ENCODE assay signal across 29 mouse cellular contexts in the genomic region with DNA sequence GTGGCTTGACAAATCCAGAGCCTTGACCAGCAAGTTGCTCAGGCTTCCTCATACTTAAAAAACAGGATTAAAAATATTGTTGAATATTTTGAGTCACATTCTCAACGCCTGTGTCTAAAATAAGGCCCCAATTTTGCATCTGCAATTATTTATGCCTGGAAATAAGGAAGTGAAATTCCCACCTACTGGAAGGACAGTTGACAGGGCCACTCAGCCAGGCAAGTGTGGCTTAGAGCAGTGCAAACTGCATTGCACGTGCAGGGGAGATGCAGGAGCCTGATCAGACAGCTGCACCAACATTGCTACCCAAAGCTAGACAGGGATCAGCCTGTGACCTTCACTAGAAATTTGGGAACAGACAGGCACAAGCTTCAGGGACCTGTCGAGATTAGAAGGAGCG. TPM values are rescaled to one million over a fixed set of nuclear protein-coding genes. Genes with fewer than 3 reads are reported as not detected.
A peak's percentile ranks its signal among the peaks of the same experiment; 100 is the strongest.
DNase-seq lines count a peak whose midpoint lies in the region; ATAC-seq and TF ChIP-seq lines count a peak whose summit lies in the region.
"Had no signal": no experiment of that assay in that cellular context is flagged by ENCODE, and none has a peak within 500 bp of the region (broad histone marks: within the 10 kb centered on the region; RNA-seq: fewer than 3 reads in every experiment).

No protein-coding gene starts in this region.

- TF ChIP-seq CTCF in liver, postnatal 0 days (IDR thresholded peaks at IDR 0.05; ENCODE audit: low read depth) = no peak

- no peak for ATAC-seq in liver, postnatal 0 days
- ATAC-seq in liver, embryonic 12.5 days = no peak
- peak; percentile 52 for ATAC-seq in granulocyte monocyte progenitor cell, adult 5-6 weeks (replicated peaks; ENCODE audit: poor library complexity, severe bottlenecking)
- ATAC-seq: activated CD4-positive, CD25-positive, alpha-beta regulatory T cell, adult 4 months; forebrain, embryonic 13.5 days; forebrain, embryonic 16.5 days; hindbrain, embryonic 16.5 days had no signal

- no peaks in the 10 kb centered on the region for H3K36me3 ChIP-seq in liver, postnatal 0 days (replicated peaks; ENCODE audit: insufficient read depth, low read length)
- no peaks in the 10 kb centered on the region for H3K36me3 ChIP-seq in liver, embryonic 12.5 days
- H3K36me3 ChIP-seq: forebrain, embryonic 10.5 days; heart, embryonic 12.5 days; heart, embryonic 15.5 days; hindbrain, embryonic 10.5 days; hindbrain, embryonic 13.5 days had no signal

- H3K4me1 ChIP-seq in liver, postnatal 0 days (ENCODE audit: insufficient read depth) = peaks cover 20% of the 10 kb centered on the region
- H3K4me1 ChIP-seq in liver, embryonic 12.5 days = peaks cover 32% of the 10 kb centered on the region
- H3K4me1 ChIP-seq: forebrain, embryonic 10.5 days; forebrain, embryonic 13.5 days; heart, embryonic 12.5 days; heart, embryonic 15.5 days; hindbrain, embryonic 10.5 days had no signal

- DNase-seq in liver, postnatal 0 days = no peak
- peak; percentile 84 for DNase-seq in A20 (ENCODE audit: low read depth, low spot score)
- no peak for DNase-seq in ovary, postnatal 36 days (ENCODE audit: low spot score)
- no peak for DNase-seq in gastrocnemius, adult 8-10 months (ENCODE audit: low spot score in 2 of 2)
- DNase-seq: adrenal gland, adult 8-10 months; adrenal gland, postnatal 25 days; B cell, adult 2 months; cerebellum, adult 18-20 months; cerebellum, adult 9-10 months; cerebellum, postnatal 14 days; gastrocnemius, postnatal 14 days; heart, adult 18-20 months; heart, postnatal 10 days; heart, postnatal 36 days had no signal

- no peaks in the 10 kb centered on the region for H3K27me3 ChIP-seq in liver, postnatal 0 days (ENCODE audit: insufficient read depth, low read length)
- H3K27me3 ChIP-seq in liver, embryonic 12.5 days (replicated peaks) = no peaks in the 10 kb centered on the region
- H3K27me3 ChIP-seq: forebrain, embryonic 13.5 days; heart, embryonic 12.5 days; heart, embryonic 15.5 days; hindbrain, embryonic 13.5 days had no signal

- no peak overlapping the region for H3K4me3 ChIP-seq in liver, postnatal 0 days (ENCODE audit: low read depth, low read length)
- H3K4me3 ChIP-seq in liver, embryonic 12.5 days = no peak overlapping the region
- H3K4me3 ChIP-seq: forebrain, embryonic 10.5 days; forebrain, embryonic 13.5 days; heart, embryonic 12.5 days; heart, embryonic 15.5 days; hindbrain, embryonic 10.5 days; hindbrain, embryonic 13.5 days had no signal

- no peak for TF ChIP-seq EP300 in liver, postnatal 0 days (IDR thresholded peaks at IDR 0.05; ENCODE audit: low read depth)

- WGBS in liver, postnatal 0 days (ENCODE audit: insufficient replicate concordance) = 59% methylated on average over 4 of the region's 4 CpGs
- WGBS in liver, embryonic 12.5 days (ENCODE audit: insufficient replicate concordance) = 52% methylated on average over 4 of the region's 4 CpGs

- no peak overlapping the region for H3K4me2 ChIP-seq in liver, postnatal 0 days (ENCODE audit: low read depth, low read length)
- H3K4me2 ChIP-seq in liver, embryonic 12.5 days = no peak overlapping the region
- H3K4me2 ChIP-seq: forebrain, embryonic 13.5 days; heart, embryonic 12.5 days; heart, embryonic 15.5 days; hindbrain, embryonic 13.5 days had no signal

- H3K9ac ChIP-seq in liver, postnatal 0 days (replicated peaks) = no peak overlapping the region
- no peak overlapping the region for H3K9ac ChIP-seq in liver, embryonic 12.5 days
- H3K9ac ChIP-seq: forebrain, embryonic 13.5 days; heart, embryonic 12.5 days; heart, embryonic 15.5 days; hindbrain, embryonic 13.5 days had no signal

- H3K27ac ChIP-seq in liver, postnatal 0 days (ENCODE audit: low read depth) = 0 out of 2 replicates have a peak overlapping the region, but pooled peaks have one; percentile 29
- no peak overlapping the region for H3K27ac ChIP-seq in liver, embryonic 12.5 days
- H3K27ac ChIP-seq: forebrain, embryonic 10.5 days; forebrain, embryonic 13.5 days; heart, embryonic 15.5 days; hindbrain, embryonic 10.5 days; hindbrain, embryonic 13.5 days had no signal

- H3K9me3 ChIP-seq in liver, postnatal 0 days (ENCODE audit: low read length) = no peaks in the 10 kb centered on the region
- no peaks in the 10 kb centered on the region for H3K9me3 ChIP-seq in liver, embryonic 12.5 days (replicated peaks)
- H3K9me3 ChIP-seq: forebrain, embryonic 10.5 days; forebrain, embryonic 13.5 days; heart, embryonic 12.5 days; heart, embryonic 15.5 days; hindbrain, embryonic 10.5 days; hindbrain, embryonic 13.5 days had no signal

RNA-seq across cellular contexts. Expression of a gene that starts 26.0 kb away (rescaled TPM):
- 11.6 and 12.5 TPM in 2 replicates for polyA plus RNA-seq in liver, postnatal 0 days (2015; fragmentation: Nextera tagmentation; extraction: Ambion mirVana)
- polyA plus RNA-seq in liver, embryonic 12.5 days (2016; fragmentation: Nextera tagmentation; extraction: Ambion mirVana) = 59.1 and 61.0 TPM in 2 replicates
- 108 and 128 TPM in 2 replicates for total RNA-seq in granulocyte monocyte progenitor cell, adult 5-6 weeks (2014; fragmentation: Nextera tagmentation)
- 51.0 and 56.0 TPM in 2 replicates for total RNA-seq in granulocyte monocyte progenitor cell, adult 5-6 weeks (2017)
- under 1 TPM; 0.07 to 0.48 (median 0.35) TPM for total RNA-seq in gastrocnemius, adult 8-10 months (2022)

RNA-seq across cellular contexts. Expression of a gene that starts 31.2 kb away (rescaled TPM):
- not detected in 2 replicates for polyA plus RNA-seq in liver, postnatal 0 days (2015; fragmentation: Nextera tagmentation; extraction: Ambion mirVana)
- not detected in 2 replicates for polyA plus RNA-seq in liver, embryonic 12.5 days (2016; fragmentation: Nextera tagmentation; extraction: Ambion mirVana)
- not detected in 2 replicates for total RNA-seq in granulocyte monocyte progenitor cell, adult 5-6 weeks (2014; fragmentation: Nextera tagmentation)
- not detected in 2 replicates for total RNA-seq in granulocyte monocyte progenitor cell, adult 5-6 weeks (2017)
- total RNA-seq in gastrocnemius, adult 8-10 months (2022) = not detected
- total RNA-seq: adrenal gland, adult 8-10 months; adrenal gland, postnatal 25 days; gastrocnemius, adult 18-20 months; gastrocnemius, postnatal 14 days; gastrocnemius, postnatal 4 days; heart, adult 18-20 months; heart, postnatal 10 days; heart, postnatal 36 days had no signal
- polyA plus RNA-seq: activated CD4-positive, CD25-positive, alpha-beta regulatory T cell, adult 4 months; embryonic facial prominence, embryonic 11.5 days; embryonic facial prominence, embryonic 14.5 days; forebrain, embryonic 10.5 days; forebrain, embryonic 13.5 days; forebrain, embryonic 16.5 days; heart, embryonic 12.5 days; heart, embryonic 15.5 days; hindbrain, embryonic 10.5 days; hindbrain, embryonic 13.5 days; hindbrain, embryonic 16.5 days had no signal

Comparison
In these comparisons a context has a peak if more than half of its experiments do, and no peak if none do; other contexts are left out.
1. RNA of a gene that starts 26.0 kb away (total RNA-seq): 51.0 to 128 TPM in granulocyte monocyte progenitor cell, adult 5-6 weeks; 0.07 to 0.48 TPM in gastrocnemius, adult 8-10 months; every median in the first group is over 10 times any median in the second.